Mouse (Mus musculus): ENCODE measurements around the gene Hist1h2bf. TPM values are rescaled to one million over a fixed set of nuclear protein-coding genes. Genes with fewer than 3 reads are reported as not detected.
"Not testable (repeated sequence)": the region's sequence is repeated elsewhere in the genome, so short reads cannot be mapped to it uniquely, and the experiment has no call there.

Hist1h2bf gene
- polyA plus RNA-seq, 1 experiment from 2014 or later = 3.2 TPM

GRCm38 (mm10) chr13:23562699-23563462 lies 11.1 kb downstream of the Hist1h2bf start:
- peak overlapping the region; percentile 97 for H3K27ac ChIP-seq (replicated peaks)
- TF ChIP-seq CTCF (IDR thresholded peaks at IDR 0.05; ENCODE audit: low read depth) (peak; percentile 78), EP300 (optimal IDR thresholded peaks at IDR 0.05) (no peak)
- no peaks in the 10 kb centered on the region for H3K4me1 ChIP-seq (replicated peaks; ENCODE audit: control insufficient read depth, insufficient read depth)
- no peaks in the 10 kb centered on the region for H3K36me3 ChIP-seq (ENCODE audit: control insufficient read depth, insufficient read depth, low read length)
- peak; percentile 52 for DNase-seq (ENCODE audit: low spot score)
- H3K4me3 ChIP-seq (ENCODE audit: low read depth, low read length) = peak overlapping the region; percentile 42
- H3K9ac ChIP-seq (ENCODE audit: low read length) = peak overlapping the region; percentile 59
- peak; percentile 61 for ATAC-seq (ENCODE audit: low FRiP score, low TSS enrichment)
- H3K27me3 ChIP-seq (ENCODE audit: control insufficient read depth, insufficient read depth, low read length) = no peaks in the 10 kb centered on the region
- no peaks in the 10 kb centered on the region for H3K9me3 ChIP-seq (ENCODE audit: control insufficient read depth, low read length)
- peak overlapping the region; percentile 68 for H3K4me2 ChIP-seq (replicated peaks; ENCODE audit: low read depth)
- 2% methylated on average over 18 of the region's 18 CpGs for WGBS

GRCm38 (mm10) chr13:23561883-23562659 lies 11.9 kb downstream of the Hist1h2bf start, which contains the start of gene Hist1h3e:
Gene Hist1h3e (minus strand): TSS chr13:23562369.
- Histone ChIP-seq H3K4me2 (replicated peaks; ENCODE audit: low read depth) (peak within 1 kb of the TSS; percentile 68), H3K9ac (ENCODE audit: low read length) (peak within 1 kb of the TSS; percentile 59), H3K27ac (replicated peaks) (peak within 1 kb of the TSS; percentile 97), H3K4me3 (ENCODE audit: low read depth, low read length) (peak within 1 kb of the TSS; percentile 42)
- H3K4me1 ChIP-seq (replicated peaks; ENCODE audit: control insufficient read depth, insufficient read depth); H3K27me3 ChIP-seq (ENCODE audit: control insufficient read depth, insufficient read depth, low read length); H3K9me3 ChIP-seq (ENCODE audit: control insufficient read depth, low read length); H3K36me3 ChIP-seq (ENCODE audit: control insufficient read depth, insufficient read depth, low read length): not testable (repeated sequence)
- under 1% methylated on average over 32 of the region's 67 CpGs for WGBS
- peak; percentile 49 for TF ChIP-seq EP300 (optimal IDR thresholded peaks at IDR 0.05)
- ATAC-seq (ENCODE audit: low FRiP score, low TSS enrichment) = peak; percentile 93
- DNase-seq (ENCODE audit: low spot score) = peak; percentile 95

- H3K9me3 ChIP-seq (ENCODE audit: control insufficient read depth, low read length); H3K4me1 ChIP-seq (replicated peaks; ENCODE audit: control insufficient read depth, insufficient read depth); DNase-seq (ENCODE audit: low spot score); ATAC-seq (ENCODE audit: low FRiP score, low TSS enrichment); H3K27me3 ChIP-seq (ENCODE audit: control insufficient read depth, insufficient read depth, low read length); H3K9ac ChIP-seq (ENCODE audit: low read length); H3K36me3 ChIP-seq (ENCODE audit: control insufficient read depth, insufficient read depth, low read length): not testable (repeated sequence)
- Histone ChIP-seq H3K27ac (replicated peaks) (0 out of 2 replicates have a peak overlapping the region, but pooled peaks have one; percentile 97), H3K4me3 (ENCODE audit: low read depth, low read length) (peak overlapping the region; percentile 42), H3K4me2 (replicated peaks; ENCODE audit: low read depth) (peak overlapping the region; percentile 51)
- WGBS = 0% methylated on average over 2 of the region's 5 CpGs
These were observed 12.5 kb downstream of the Hist1h2bf start for GRCm38 (mm10) chr13:23561531-23561882.

GRCm38 (mm10) chr13:23560699-23561098 lies 13.3 kb downstream of the Hist1h2bf start:
- not testable (repeated sequence) for H3K27me3 ChIP-seq (ENCODE audit: control insufficient read depth, insufficient read depth, low read length); H3K4me1 ChIP-seq (replicated peaks; ENCODE audit: control insufficient read depth, insufficient read depth); H3K36me3 ChIP-seq (ENCODE audit: control insufficient read depth, insufficient read depth, low read length); H3K27ac ChIP-seq (replicated peaks); H3K4me2 ChIP-seq (replicated peaks; ENCODE audit: low read depth); DNase-seq (ENCODE audit: low spot score); H3K9ac ChIP-seq (ENCODE audit: low read length); H3K9me3 ChIP-seq (ENCODE audit: control insufficient read depth, low read length); H3K4me3 ChIP-seq (ENCODE audit: low read depth, low read length); ATAC-seq (ENCODE audit: low FRiP score, low TSS enrichment)
- 18% methylated on average over 2 of the region's 2 CpGs for WGBS

- TF ChIP-seq CTCF (IDR thresholded peaks at IDR 0.05; ENCODE audit: low read depth) (no peak), EP300 (optimal IDR thresholded peaks at IDR 0.05) (no peak)
- whole genome bisulfite sequencing = 63% methylated on average over 3 of the region's 3 CpGs
- Histone ChIP-seq H3K27me3 (ENCODE audit: control insufficient read depth, insufficient read depth, low read length) (no peaks in the 10 kb centered on the region), H3K9me3 (ENCODE audit: control insufficient read depth, low read length) (no peaks in the 10 kb centered on the region), H3K4me3 (ENCODE audit: low read depth, low read length) (no peak overlapping the region), H3K4me2 (replicated peaks; ENCODE audit: low read depth) (no peak overlapping the region), H3K36me3 (ENCODE audit: control insufficient read depth, insufficient read depth, low read length) (no peaks in the 10 kb centered on the region), H3K27ac (replicated peaks) (no peak overlapping the region; the same call in 1 of the 2 replicates), H3K4me1 (replicated peaks; ENCODE audit: control insufficient read depth, insufficient read depth) (no peaks in the 10 kb centered on the region), H3K9ac (ENCODE audit: low read length) (no peak overlapping the region)
- ATAC-seq (ENCODE audit: low FRiP score, low TSS enrichment) (no peak), DNase-seq (ENCODE audit: low spot score) (no peak)
These were observed 17.1 kb downstream of the Hist1h2bf start for GRCm38 (mm10) chr13:23556906-23557305.
